Mouse (Mus musculus) C2C12 (cell line): ENCODE results near the gene Tor4a. TPM values are rescaled to one million over a fixed set of nuclear protein-coding genes. Genes with fewer than 3 reads are reported as not detected.

Experiments
- H3K27me3 ChIP-seq: one replicate; pipeline ENCODE4 v1.6.1; 2011; ENCODE audit not compliant: control insufficient read depth, insufficient read depth, insufficient read length
- H3K36me3 ChIP-seq: one replicate; pipeline ENCODE4 v1.6.1; 2011; ENCODE audit not compliant: control insufficient read depth, insufficient read depth
- H3K4me3 ChIP-seq: one replicate; pipeline ENCODE4 v1.5.1; 2011; ENCODE audit warnings: mild to moderate bottlenecking, control low read depth; ENCODE audit not compliant: poor library complexity, insufficient read depth, severe bottlenecking
- H3K79me2 ChIP-seq: one replicate; pipeline ENCODE4 v1.6.1; 2011; ENCODE audit not compliant: control insufficient read depth, insufficient read depth
- H3K79me3 ChIP-seq: one replicate; pipeline ENCODE4 v1.6.1; 2011; ENCODE audit warnings: low read depth, control low read depth
- H3ac ChIP-seq: one replicate; pipeline ENCODE3; 2011; ENCODE audit warnings: low read depth; ENCODE audit not compliant: control insufficient read depth, insufficient read length
- CEBPB ChIP-seq: IDR thresholded peaks from one replicate; pipeline ENCODE4 v1.6.1; 2011; ENCODE audit warnings: low read depth, mild to moderate bottlenecking, control low read depth, moderate library complexity
- CTCF ChIP-seq: IDR thresholded peaks from one replicate; pipeline ENCODE4 v1.5.1; 2011; ENCODE audit not compliant: control insufficient read depth, insufficient read depth, insufficient read length
- FOSL1 ChIP-seq: IDR thresholded peaks from one replicate; pipeline ENCODE4 v1.8.0; 2011; ENCODE audit warnings: mild to moderate bottlenecking, low read length; ENCODE audit not compliant: poor library complexity, insufficient read depth, severe bottlenecking
- MAX ChIP-seq: IDR thresholded peaks from one replicate; pipeline ENCODE4 v1.6.1; 2011; ENCODE audit warnings: mild to moderate bottlenecking, control low read depth
- MYOD1 ChIP-seq: IDR thresholded peaks from one replicate; pipeline ENCODE4 v1.6.1; 2011; ENCODE audit warnings: low read depth; ENCODE audit not compliant: control insufficient read depth, insufficient read length
- MYOG ChIP-seq: IDR thresholded peaks from one replicate; pipeline ENCODE4 v1.6.1; 2011; ENCODE audit not compliant: control insufficient read depth, insufficient read length; ENCODE audit errors: extremely low read depth
- USF1 ChIP-seq: IDR thresholded peaks from one replicate; pipeline ENCODE4 v1.6.1; 2011; ENCODE audit warnings: low read depth, mild to moderate bottlenecking, control low read depth, moderate library complexity
- polyA plus RNA-seq: library from polyadenylated mRNA; unstranded; fragments of >200 nt; fragmentation: generic; extraction: Trizol; gene quantifications from one replicate; pipeline ENCODE4 v1.2.1, GENCODE M21; 2012; ENCODE audit warnings: missing spikeins

Tor4a gene
- polyA plus RNA-seq, 1 experiment: 15.5 TPM

GRCm38 (mm10) chr2:25228995-25229530, 32.4 kb upstream of the Tor4a start:
- H3ac ChIP-seq: no peak overlapping the region
- no peak overlapping the region for H3K4me3 ChIP-seq
- no peaks in the 10 kb centered on the region for H3K79me3 ChIP-seq

GRCm38 (mm10) chr2:25228431-25228889, 31.8 kb upstream of the Tor4a start:
- Histone ChIP-seq H3K4me3 (no peak overlapping the region), H3K79me2 (peaks cover 10% of the 10 kb centered on the region), H3ac (no peak overlapping the region), H3K36me3 (peaks cover 5% of the 10 kb centered on the region), H3K79me3 (peaks cover 5% of the 10 kb centered on the region), H3K27me3 (peaks cover 36% of the 10 kb centered on the region)
- TF ChIP-seq USF1 (no peak), MYOG (no peak), MAX (peak; percentile 48), FOSL1 (no peak), CEBPB (peak; percentile 92), CTCF (peak; percentile 95), MYOD1 (no peak)

More at GRCm38 (mm10) chr2:25228995-25229530, 32.4 kb upstream of the Tor4a start:
- H3K79me2 ChIP-seq: peaks cover 4% of the 10 kb centered on the region
- no peak for TF ChIP-seq MYOD1
- TF ChIP-seq CEBPB: no peak
- TF ChIP-seq CTCF: no peak
- TF ChIP-seq USF1: no peak
- TF ChIP-seq MYOG: no peak
- no peak for TF ChIP-seq FOSL1
- TF ChIP-seq MAX: no peak
- H3K27me3 ChIP-seq: peaks cover 38% of the 10 kb centered on the region
- no peaks in the 10 kb centered on the region for H3K36me3 ChIP-seq

- Histone ChIP-seq H3ac (no peak overlapping the region), H3K79me3 (peaks cover 8% of the 10 kb centered on the region), H3K79me2 (peaks cover 19% of the 10 kb centered on the region), H3K27me3 (peaks cover 26% of the 10 kb centered on the region), H3K4me3 (no peak overlapping the region), H3K36me3 (peaks cover 14% of the 10 kb centered on the region)
- TF ChIP-seq MAX: no peak
- no peak for TF ChIP-seq CEBPB
- no peak for TF ChIP-seq MYOD1
- TF ChIP-seq USF1: no peak
- TF ChIP-seq CTCF: no peak
- no peak for TF ChIP-seq FOSL1
- no peak for TF ChIP-seq MYOG
Measured at GRCm38 (mm10) chr2:25227406-25227805, 30.7 kb upstream of the Tor4a start.

- no peak overlapping the region for H3ac ChIP-seq
- TF ChIP-seq USF1 (no peak), CTCF (no peak), MYOD1 (no peak), FOSL1 (no peak), MAX (no peak), MYOG (no peak), CEBPB (no peak)
- H3K27me3 ChIP-seq: peaks cover 20% of the 10 kb centered on the region
- H3K36me3 ChIP-seq: peaks cover 20% of the 10 kb centered on the region
- H3K79me3 ChIP-seq: peaks cover 9% of the 10 kb centered on the region
- H3K4me3 ChIP-seq: no peak overlapping the region
- H3K79me2 ChIP-seq: peaks cover 19% of the 10 kb centered on the region
Measured at GRCm38 (mm10) chr2:25226864-25227263, 30.2 kb upstream of the Tor4a start.

GRCm38 (mm10) chr2:25225811-25226379, 29.2 kb upstream of the Tor4a start:
- no peak for TF ChIP-seq MYOD1
- peaks cover 9% of the 10 kb centered on the region for H3K79me3 ChIP-seq
- H3K36me3 ChIP-seq: peaks cover 24% of the 10 kb centered on the region
- no peak overlapping the region for H3ac ChIP-seq
- H3K27me3 ChIP-seq: peaks cover 11% of the 10 kb centered on the region
- peak overlapping the region; percentile 38 for H3K4me3 ChIP-seq
- H3K79me2 ChIP-seq: peaks cover 19% of the 10 kb centered on the region
